Mouse (Mus musculus) mesoderm, embryonic 11.5 days (tissue): Measurements from ENCODE around the gene Adgrd1.

Experiments used
- DNase-seq: peaks from one replicate; pipeline ENCODE4 v3.0.0-alpha.2; 2012; ENCODE audit warnings: low read depth, low spot score

Gene Adgrd1

GRCm38 (mm10) chr5:129196501-129196900, 100.0 kb downstream of the Adgrd1 start:
- DNase-seq, result no peak

GRCm38 (mm10) chr5:129196971-129197519, 100.5 kb downstream of the Adgrd1 start:
- no peak for DNase-seq

- no peak for DNase-seq
These were observed 103.6 kb downstream of the Adgrd1 start for GRCm38 (mm10) chr5:129200132-129200531.

GRCm38 (mm10) chr5:129208279-129208678, 111.7 kb downstream of the Adgrd1 start:
- no peak for DNase-seq

- DNase-seq, result no peak
These were observed 112.3 kb downstream of the Adgrd1 start for GRCm38 (mm10) chr5:129208845-129209244.

GRCm38 (mm10) chr5:129211385-129212031, 115.0 kb downstream of the Adgrd1 start:
- DNase-seq, result no peak

- DNase-seq, result no peak
These were observed 117.5 kb downstream of the Adgrd1 start for GRCm38 (mm10) chr5:129214023-129214422.

- DNase-seq, result no peak
These were observed 119.5 kb downstream of the Adgrd1 start for GRCm38 (mm10) chr5:129216001-129216400.

GRCm38 (mm10) chr5:129217481-129218221, 121.1 kb downstream of the Adgrd1 start:
- peak; percentile 49 for DNase-seq

GRCm38 (mm10) chr5:129218222-129218505, 121.6 kb downstream of the Adgrd1 start:
- DNase-seq, result no peak

GRCm38 (mm10) chr5:129218537-129218981, 122.0 kb downstream of the Adgrd1 start:
- DNase-seq, result peak; percentile 48

- DNase-seq, result peak; percentile 34
These were observed 122.7 kb downstream of the Adgrd1 start for GRCm38 (mm10) chr5:129219178-129219760.

GRCm38 (mm10) chr5:129225810-129226450, 129.4 kb downstream of the Adgrd1 start:
- no peak for DNase-seq

- no peak for DNase-seq
These were observed 131.6 kb downstream of the Adgrd1 start for GRCm38 (mm10) chr5:129228171-129228570.

- DNase-seq, result no peak
These were observed 136.8 kb downstream of the Adgrd1 start for GRCm38 (mm10) chr5:129233301-129233700.

GRCm38 (mm10) chr5:129233881-129234432, 137.4 kb downstream of the Adgrd1 start:
- no peak for DNase-seq

GRCm38 (mm10) chr5:129236366-129236765, 139.8 kb downstream of the Adgrd1 start:
- DNase-seq, result no peak

GRCm38 (mm10) chr5:129241865-129242264, 145.3 kb downstream of the Adgrd1 start:
- DNase-seq, result no peak

GRCm38 (mm10) chr5:129242265-129242664, 145.7 kb downstream of the Adgrd1 start:
- DNase-seq, result no peak

GRCm38 (mm10) chr5:129243120-129243519, 146.6 kb downstream of the Adgrd1 start:
- no peak for DNase-seq

GRCm38 (mm10) chr5:129244392-129244791, 147.8 kb downstream of the Adgrd1 start:
- no peak for DNase-seq

GRCm38 (mm10) chr5:129249080-129249479, 152.5 kb downstream of the Adgrd1 start:
- no peak for DNase-seq
